Mouse (Mus musculus): Measurements from ENCODE around the gene Pbx4.

Pbx4 gene

DNA sequence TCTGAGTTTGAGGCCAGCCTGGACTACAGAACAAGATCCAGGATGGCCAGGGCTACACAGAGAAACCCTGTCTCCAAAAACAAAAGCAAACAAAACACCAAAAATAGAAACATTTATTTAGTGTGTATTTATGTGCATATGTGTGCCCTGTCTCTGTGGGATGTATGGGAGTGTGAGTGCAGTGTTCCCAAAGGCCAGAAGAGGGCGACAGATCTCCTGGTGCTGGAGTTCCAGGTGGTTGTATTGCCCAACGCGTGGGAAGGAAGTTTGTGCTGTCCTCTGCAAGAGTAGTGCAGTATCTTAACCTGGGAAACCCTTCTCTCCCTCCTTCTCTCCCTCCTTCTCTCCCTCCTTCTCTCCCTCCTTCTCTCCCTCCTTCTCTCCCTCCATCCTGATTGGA, 17.6 kb downstream of the Pbx4 start:
- ChIA-PET POLR2A (interaction anchor here in 3 of 4 experiments (0.7 to 6.6 kb wide), 18 partner anchors 11 to 434 kb away, joined by 3 to 73 read pairs (median 5); partner anchors contain the start of genes Pbx4 (in 1 of the 3), Yjefn3 (in 1 of the 3) and Zfp963 (in 1 of the 3)), CTCF (interaction anchor here in 2 of 4 experiments (1.2 to 2.0 kb wide), 2 partner anchors 11 kb away, joined by 10 to 12 read pairs; no protein-coding TSS in a partner anchor)

DNA sequence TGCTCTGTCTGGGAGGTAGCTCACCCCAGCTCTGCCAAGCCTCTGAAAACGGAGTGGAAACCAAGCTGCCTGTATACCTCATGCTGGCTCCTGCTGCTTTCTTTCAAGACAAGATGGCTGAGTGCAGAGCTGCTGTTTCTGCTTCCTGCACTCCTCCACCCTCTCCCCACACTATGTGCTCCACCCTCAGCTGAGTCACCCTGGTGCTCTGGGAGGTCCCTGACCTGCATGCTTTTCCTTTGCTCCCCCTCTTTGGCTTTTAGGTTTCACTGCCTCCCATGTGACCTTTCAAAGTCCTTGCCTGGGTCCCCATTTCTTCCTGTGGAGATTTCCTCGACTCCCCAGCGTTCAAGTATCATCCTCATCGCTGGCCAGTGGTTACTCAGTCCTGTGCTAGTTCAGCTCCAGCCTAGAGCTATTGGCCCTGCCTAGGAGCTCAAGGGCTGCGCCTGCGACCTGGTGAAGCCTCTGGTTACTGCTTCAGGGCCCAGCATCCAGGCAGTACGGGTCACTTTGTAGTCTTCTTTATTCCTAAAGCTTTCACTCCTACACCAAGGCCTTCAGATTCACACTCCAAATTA, 18.7 kb downstream of the Pbx4 start:
- ChIA-PET CTCF (interaction anchor here in 3 of 4 experiments (0.5 to 2.0 kb wide), 11 partner anchors 9 to 226 kb away, joined by 3 to 17 read pairs (median 4); partner anchors contain the start of genes Pbx4 (in 1 of the 3) and Zfp868 (in 1 of the 3)), POLR2A (interaction anchor here in 3 of 4 experiments (0.6 to 2.6 kb wide), 46 partner anchors 9 to 762 kb away, joined by 3 to 15 read pairs (median 4); partner anchors contain the start of genes Pbx4 (in 3 of the 3), Zfp868 (in 3 of the 3), Gm20422 (in 2 of the 3) and Lpar2 (in 2 of the 3))

DNA sequence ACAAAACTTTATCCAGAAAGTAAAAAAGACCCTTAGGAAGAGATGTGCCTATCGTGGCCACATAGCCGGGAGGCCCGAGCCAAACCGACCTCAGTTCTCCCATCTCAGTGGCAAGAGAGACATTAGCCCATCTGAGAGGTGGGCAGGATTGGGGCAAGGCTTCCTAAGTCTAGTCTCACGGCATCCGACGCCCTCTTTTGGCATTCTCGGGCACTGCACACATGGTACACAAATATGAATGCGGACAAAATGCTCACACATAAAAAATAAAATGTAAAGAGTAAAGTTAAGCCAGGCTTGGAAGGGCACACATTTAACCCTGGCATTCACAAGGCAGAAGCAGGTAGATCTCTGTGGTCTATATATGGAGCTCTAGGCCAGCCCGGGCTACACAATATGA, 21.6 kb downstream of the Pbx4 start:
- CTCF ChIA-PET: no interaction called here
- POLR2A ChIA-PET: interaction anchor here in 2 of 4 experiments (1.0 to 1.6 kb wide), 4 partner anchors 9 to 33 kb away, joined by 3 to 5 read pairs (median 4); no protein-coding TSS in a partner anchor

DNA sequence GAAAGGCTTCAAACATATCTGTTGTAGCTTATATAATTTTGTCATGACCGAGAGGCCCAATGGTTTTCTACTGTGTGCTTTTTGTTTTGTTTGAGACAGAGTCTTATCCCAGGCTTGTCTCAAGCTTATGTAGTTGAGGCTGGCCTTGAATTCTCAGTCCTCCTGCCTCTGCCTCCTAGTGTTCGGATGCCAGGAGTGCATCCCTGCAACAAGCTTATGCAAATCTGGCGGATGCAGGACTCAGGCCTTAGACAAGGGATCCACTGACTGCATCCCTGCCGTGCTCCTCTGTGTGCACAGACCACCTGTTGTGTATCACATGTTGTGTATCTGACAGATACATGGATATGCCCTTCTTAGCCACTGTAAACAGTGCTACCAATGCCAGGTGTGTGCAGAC, 28.5 kb downstream of the Pbx4 start:
- POLR2A ChIA-PET: interaction anchor here (0.6 to 2.1 kb wide), 24 partner anchors 9 to 352 kb away, joined by 3 to 11 read pairs (median 4); partner anchors contain the start of genes Zfp868 (in 2 of the 4), Lpar2 (in 1 of the 4), Pbx4 (in 1 of the 4) and Slc25a42 (in 1 of the 4)
- CTCF ChIA-PET: interaction anchor here (0.6 to 2.2 kb wide), 30 partner anchors 9 to 536 kb away, joined by 3 to 21 read pairs (median 5); partner anchors contain the start of genes Lpar2 (in 3 of the 4), Pbx4 (in 1 of the 4), Zfp868 (in 1 of the 4) and Zfp963 (in 1 of the 4)

DNA sequence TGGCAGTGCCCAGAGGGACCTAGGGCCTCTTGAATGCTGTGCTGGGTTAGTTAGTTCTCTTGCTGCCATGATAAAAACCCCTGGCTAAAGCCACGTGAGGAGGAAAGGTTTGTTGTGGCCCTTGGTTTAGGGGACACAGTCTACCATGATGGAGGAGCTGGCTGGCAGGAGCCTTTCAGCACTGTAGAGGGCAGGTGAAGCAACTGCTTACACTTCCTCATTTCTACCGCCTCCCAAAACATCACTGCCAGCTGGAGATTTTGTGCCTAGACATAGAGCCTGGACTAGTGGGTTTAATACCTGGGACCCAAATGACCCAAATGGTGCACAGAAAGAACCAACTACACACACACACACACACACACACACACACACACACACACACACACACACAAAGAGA, 29.0 kb downstream of the Pbx4 start:
- ChIA-PET POLR2A (interaction anchor here (0.6 to 2.1 kb wide), 20 partner anchors 8 to 582 kb away, joined by 3 to 11 read pairs (median 5); partner anchors contain the start of genes Zfp868 (in 2 of the 4), Lpar2 (in 1 of the 4), Pbx4 (in 1 of the 4) and Zfp963 (in 1 of the 4)), CTCF (interaction anchor here in 3 of 4 experiments (0.6 to 2.2 kb wide), 25 partner anchors 10 to 695 kb away, joined by 3 to 21 read pairs (median 5); partner anchors contain the start of genes Lpar2 (in 3 of the 3), Pbx4 (in 1 of the 3), Zfp868 (in 1 of the 3) and Zfp963 (in 1 of the 3))

DNA sequence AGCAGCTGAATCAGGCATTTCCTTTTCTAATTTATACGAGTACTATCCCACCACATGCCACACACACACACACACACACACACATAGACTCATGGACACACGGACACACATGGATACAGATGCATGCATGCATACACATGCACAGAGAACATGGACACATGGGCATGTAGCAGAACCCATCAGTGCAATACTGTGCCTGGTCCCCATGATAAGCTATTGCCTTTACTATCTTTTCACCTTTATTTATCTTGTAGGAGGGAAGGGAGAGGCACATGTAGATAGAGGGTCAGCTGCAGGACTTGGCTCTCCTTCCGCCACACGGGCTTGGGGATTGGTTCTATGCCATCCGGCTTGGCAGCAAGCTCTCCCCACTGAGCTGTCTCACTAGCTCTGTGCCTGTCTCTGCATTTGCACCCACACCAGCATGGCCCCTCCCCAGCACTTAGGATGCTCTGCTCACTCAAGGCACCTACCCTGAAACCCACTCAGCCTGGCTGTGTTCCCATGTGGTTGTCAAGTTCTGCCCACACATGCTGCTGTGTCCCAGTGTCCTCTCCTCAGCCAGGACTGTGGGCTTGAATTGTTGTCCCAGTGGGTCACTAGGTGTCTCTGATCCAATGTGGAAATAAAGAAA, 31.2 kb downstream of the Pbx4 start:
- ChIA-PET CTCF (no interaction called here), POLR2A (interaction anchor here in 1 of 4 experiments (0.8 to 1.4 kb wide), 2 partner anchors 11 to 21 kb away, joined by 3 to 4 read pairs; no protein-coding TSS in a partner anchor)

DNA sequence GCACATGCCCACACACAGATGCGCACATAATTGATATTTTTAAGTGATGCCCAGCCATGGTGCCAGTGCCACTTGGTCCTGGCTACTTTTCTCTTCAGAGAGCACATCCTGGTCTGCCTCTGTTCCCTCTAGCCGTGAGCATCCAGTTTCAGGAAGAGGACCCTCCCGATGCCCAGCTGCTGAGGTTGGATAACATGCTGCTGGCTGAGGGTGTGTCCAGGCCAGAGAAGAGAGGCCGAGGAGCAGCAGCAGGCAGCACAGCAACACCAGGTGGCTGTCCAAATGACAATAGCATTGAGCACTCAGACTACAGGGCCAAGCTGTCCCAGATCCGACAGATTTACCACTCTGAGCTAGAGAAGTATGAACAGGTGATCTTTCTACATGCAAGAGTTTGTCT, 31.9 kb downstream of the Pbx4 start:
- POLR2A ChIA-PET: interaction anchor here in 2 of 4 experiments (0.8 to 1.4 kb wide), 3 partner anchors 12 to 239 kb away, joined by 3 to 4 read pairs (median 4); partner anchors contain the start of gene Zfp868 (in 1 of the 2)
- CTCF ChIA-PET: no interaction called here

DNA sequence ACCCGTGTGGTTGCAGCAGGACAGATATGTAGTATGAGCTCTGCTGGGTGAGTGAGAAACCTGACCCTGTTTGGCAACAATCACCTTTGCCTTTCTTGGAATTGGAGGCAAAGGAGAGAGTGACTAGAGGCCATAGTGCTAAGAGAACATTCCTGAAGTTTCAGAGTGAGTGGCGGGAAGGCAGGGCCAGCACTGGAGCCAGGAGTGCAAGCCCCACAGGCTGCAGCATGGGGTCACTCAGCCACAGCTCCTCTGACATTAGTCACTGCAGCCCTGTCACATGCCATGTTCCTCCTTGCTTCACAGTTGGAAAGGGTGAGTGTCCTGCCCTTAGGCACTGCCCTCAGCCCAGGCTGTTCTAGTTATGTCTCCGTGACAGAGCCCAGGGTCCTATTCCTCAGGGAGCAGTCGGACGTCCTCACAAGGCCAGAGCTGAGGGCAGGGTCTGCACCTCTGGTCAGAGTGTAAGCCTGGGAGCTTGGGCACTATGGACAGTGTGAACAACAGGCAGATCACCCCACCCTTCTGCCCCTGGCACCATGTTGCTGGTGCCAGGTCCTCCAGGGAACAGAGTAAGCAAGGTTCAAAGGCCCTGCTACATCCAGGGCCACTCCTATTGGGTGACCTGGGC, 35.5 kb downstream of the Pbx4 start:
- ChIA-PET POLR2A (interaction anchor here in 2 of 4 experiments (0.8 to 1.4 kb wide), 2 partner anchors 9 to 242 kb away, joined by 3 read pairs; partner anchors contain the start of gene Zfp868 (in 1 of the 2)), CTCF (interaction anchor here in 1 of 4 experiments (1.4 kb wide), 1 partner anchor 243 kb away, joined by 4 read pairs; the partner anchor contains the start of gene Zfp868)

DNA sequence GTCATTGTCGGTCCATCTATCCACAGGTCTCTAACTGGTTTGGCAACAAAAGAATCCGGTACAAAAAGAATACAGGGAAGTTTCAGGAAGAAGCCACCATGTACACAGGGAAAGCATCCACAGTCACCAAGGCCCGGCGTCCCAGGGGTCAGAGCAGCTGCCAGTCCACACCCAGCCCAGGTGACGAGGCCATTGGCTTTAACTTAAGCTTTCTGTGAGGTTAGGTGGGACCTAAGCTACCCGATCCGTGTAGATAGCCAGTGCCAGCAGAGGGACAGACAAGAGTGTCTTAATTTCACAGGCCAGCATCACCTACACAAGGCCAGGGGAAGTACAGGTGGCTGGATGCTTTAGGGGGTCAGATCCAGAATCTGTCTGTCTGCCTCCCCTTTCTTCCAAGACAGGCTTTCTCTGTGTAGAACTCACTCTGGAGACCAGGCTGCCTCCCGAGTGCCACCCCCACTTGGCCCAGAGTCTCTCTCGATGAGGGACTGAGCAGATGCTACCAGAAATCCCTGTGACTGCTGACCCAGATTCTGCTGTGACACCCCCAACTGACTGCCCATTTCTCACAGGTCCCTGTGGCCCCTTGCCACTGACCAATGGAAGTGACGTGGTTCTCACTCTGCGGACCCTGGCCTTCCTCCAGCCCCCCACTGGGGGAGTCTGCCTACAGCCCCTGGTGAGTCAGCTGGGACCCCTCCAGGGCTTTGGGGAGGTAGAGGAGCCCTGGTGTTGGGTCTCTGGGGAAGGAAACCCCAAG, 37.9 kb downstream of the Pbx4 start:
- ChIA-PET CTCF (interaction anchor here in 3 of 4 experiments (0.6 to 1.5 kb wide), 5 partner anchors 19 to 317 kb away, joined by 3 to 5 read pairs (median 3); partner anchors contain the start of gene Zfp868 (in 1 of the 3)), POLR2A (interaction anchor here in 2 of 4 experiments (0.6 to 1.2 kb wide), 4 partner anchors 9 to 35 kb away, joined by 3 read pairs; no protein-coding TSS in a partner anchor)

DNA sequence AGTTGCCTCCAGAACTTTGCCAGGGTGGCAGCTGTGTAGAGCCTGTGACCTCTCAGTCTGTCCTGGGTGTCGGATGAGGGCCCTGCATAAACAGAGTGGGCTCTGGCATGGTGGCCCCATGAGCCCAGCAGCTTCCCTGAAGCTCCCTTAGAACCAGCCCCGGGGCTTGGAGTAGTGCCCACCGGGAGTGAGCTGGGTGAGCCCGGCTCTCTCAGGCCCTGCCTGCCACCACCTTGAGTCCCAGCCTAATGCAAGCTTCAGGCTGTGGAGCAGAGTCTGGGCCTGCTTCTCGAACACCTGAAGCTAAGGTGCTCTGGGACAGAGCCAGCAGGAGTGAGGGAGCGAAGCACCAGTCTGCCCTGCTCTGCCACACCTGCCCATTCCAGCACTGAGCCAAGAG, 38.6 kb downstream of the Pbx4 start:
- POLR2A ChIA-PET: no interaction called here
- CTCF ChIA-PET: interaction anchor here in 2 of 4 experiments (1.4 to 1.5 kb wide), 2 partner anchors 20 to 246 kb away, joined by 3 read pairs; partner anchors contain the start of gene Zfp868 (in 1 of the 2)

DNA sequence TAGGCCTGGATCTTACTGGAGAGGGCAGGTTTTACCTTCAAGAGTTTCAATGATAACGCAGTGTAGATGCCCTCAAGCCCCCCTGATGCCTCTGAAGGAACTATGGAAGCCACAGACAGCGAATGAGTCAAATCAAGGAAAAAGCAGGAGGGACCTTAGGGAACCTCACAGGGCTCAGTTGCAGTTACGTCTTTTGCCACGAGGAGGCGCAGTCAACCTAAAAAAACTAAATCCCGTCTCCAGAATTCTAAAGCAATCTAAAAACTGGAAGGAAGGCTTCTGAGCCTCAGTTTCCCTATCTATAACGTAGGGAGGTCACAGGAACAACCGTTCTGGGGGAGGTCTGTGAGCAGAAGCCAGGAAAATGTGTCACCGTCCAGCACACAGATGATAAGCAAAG, 41.9 kb downstream of the Pbx4 start:
- CTCF ChIA-PET: interaction anchor here in 2 of 4 experiments (1.6 to 1.7 kb wide), 2 partner anchors 16 to 127 kb away, joined by 5 to 8 read pairs; no protein-coding TSS in a partner anchor
- POLR2A ChIA-PET: interaction anchor here in 1 of 4 experiments (3.3 kb wide), 1 partner anchor 20 kb away, joined by 10 read pairs; no protein-coding TSS in a partner anchor

DNA sequence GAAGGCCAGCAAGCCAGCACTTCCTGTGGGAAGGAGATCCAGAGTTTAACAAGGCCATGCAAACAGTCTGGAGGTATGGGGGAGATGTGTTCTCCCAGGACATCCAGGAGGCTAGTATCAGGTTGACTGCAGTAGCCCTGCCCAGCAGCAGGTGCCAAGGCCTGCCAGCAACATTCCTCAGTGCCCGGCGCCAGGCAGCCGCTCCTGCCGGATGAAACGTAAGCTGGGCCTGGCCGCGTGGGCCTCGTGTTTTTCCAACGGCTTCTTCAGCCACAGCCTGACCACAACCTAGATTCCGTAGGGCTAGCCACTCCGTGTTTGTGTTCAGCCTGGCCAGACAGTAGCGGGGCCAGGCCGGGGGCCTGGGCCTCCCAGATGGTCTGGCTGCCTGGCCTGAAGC, 42.4 kb downstream of the Pbx4 start:
- CTCF ChIA-PET: interaction anchor here in 3 of 4 experiments (1.1 to 3.1 kb wide), 8 partner anchors 13 to 546 kb away, joined by 3 to 9 read pairs (median 7); no protein-coding TSS in a partner anchor
- POLR2A ChIA-PET: interaction anchor here in 3 of 4 experiments (0.8 to 3.3 kb wide), 7 partner anchors 13 to 214 kb away, joined by 3 to 10 read pairs (median 4); partner anchors contain the start of gene Cilp2 (in 1 of the 3)

DNA sequence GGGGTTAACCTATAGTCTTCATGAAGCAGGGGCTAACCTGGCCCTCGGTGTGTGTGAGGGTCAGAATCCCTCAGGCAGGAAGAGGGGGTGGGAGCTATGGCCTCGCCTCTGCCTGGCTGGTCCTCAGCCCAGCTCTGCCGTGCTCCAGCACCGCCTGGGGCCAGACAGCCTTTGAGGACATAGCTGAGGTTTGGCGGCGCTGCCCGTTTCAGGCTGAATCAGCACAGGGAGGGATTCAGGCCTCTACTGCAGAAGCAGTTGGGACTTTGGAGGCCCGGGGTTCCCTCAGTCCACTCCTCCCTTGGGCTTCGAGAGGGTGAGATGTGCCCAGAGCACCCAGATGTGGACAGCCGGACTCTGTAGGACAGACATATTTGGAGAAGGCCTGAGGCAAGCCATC, 43.8 kb downstream of the Pbx4 start:
- CTCF ChIA-PET: interaction anchor here in 3 of 4 experiments (1.1 to 3.1 kb wide), 11 partner anchors 8 to 547 kb away, joined by 3 to 9 read pairs (median 4); partner anchors contain the start of gene Zfp868 (in 1 of the 3)
- POLR2A ChIA-PET: interaction anchor here in 2 of 4 experiments (1.0 to 3.3 kb wide), 14 partner anchors 8 to 337 kb away, joined by 3 to 10 read pairs (median 3); partner anchors contain the start of genes Cilp2 (in 2 of the 2), Ndufa13 (in 1 of the 2), Tssk6 (in 1 of the 2) and Yjefn3 (in 1 of the 2)

DNA sequence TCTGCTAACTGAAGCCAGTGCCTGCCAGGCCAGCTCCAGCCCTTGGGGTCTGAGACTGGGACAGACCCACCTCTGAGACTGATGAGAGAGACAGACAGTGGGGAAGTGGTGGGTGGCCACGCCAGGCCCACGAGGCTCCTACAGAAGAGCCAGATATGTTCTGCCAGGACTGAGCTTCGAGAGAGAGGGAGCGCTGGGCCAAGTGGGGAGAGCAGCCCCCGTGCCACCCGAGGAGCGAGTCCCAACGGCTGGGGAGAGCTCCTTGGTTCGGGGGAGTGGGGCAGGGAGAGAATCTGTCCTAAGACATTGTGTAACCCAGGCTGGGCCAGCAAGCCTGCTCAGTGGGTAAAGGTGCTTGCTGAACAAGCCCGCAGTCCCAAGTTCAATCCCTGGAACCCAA, 44.7 kb downstream of the Pbx4 start:
- ChIA-PET POLR2A (interaction anchor here in 2 of 4 experiments (0.7 to 3.3 kb wide), 5 partner anchors 9 to 28 kb away, joined by 3 to 10 read pairs (median 4); no protein-coding TSS in a partner anchor), CTCF (interaction anchor here in 3 of 4 experiments (0.7 to 3.1 kb wide), 7 partner anchors 7 to 252 kb away, joined by 3 to 9 read pairs (median 4); partner anchors contain the start of gene Zfp868 (in 1 of the 3))

DNA sequence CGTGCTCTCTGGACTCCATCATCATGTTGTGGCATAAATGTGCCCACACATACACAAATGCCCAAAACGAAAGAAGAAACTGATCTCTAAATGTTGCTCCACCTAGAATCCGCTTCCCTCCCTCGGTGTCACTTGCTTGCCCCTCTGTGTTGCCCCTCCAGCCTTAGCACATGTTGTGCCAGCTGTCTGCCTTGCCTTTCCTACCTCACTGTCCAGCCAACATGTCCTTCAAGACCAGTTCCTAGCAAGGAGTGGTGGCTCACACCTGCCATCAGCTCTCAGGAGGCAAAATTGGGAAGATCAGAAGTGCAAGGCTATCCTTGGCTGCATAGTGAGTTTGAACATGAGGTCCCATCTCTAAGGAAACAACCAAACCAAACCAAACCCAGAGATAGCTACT, 45.1 kb downstream of the Pbx4 start:
- ChIA-PET CTCF (interaction anchor here in 3 of 4 experiments (0.7 to 3.1 kb wide), 4 partner anchors 13 to 160 kb away, joined by 3 to 9 read pairs (median 4); no protein-coding TSS in a partner anchor), POLR2A (interaction anchor here in 2 of 4 experiments (0.7 to 3.3 kb wide), 5 partner anchors 8 to 29 kb away, joined by 3 to 10 read pairs (median 4); no protein-coding TSS in a partner anchor)

DNA sequence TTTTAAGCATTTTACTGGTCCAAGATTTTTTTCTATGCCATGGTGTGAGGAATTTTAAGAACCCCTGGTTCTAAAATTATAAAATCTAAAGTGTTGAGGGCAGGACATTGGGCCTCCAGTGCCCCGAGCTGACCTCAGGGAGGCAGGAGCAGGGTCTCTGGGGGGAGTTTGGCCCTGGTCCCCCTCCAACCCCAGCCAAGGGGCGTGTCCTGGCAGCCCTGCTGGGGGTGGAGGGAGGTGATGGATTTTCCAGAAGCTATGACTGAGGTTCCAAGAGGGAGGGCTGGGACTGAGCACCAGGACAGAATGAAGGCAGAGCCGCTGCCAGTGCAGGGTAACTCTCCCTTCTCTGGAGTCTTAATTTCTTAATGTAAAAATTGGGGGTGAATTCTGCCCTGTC, 45.7 kb downstream of the Pbx4 start:
- POLR2A ChIA-PET: interaction anchor here in 2 of 4 experiments (0.6 to 1.2 kb wide), 3 partner anchors 9 to 29 kb away, joined by 3 to 4 read pairs (median 3); partner anchors contain the start of gene Cilp2 (in 1 of the 2)

More for the DNA sequence above, 45.7 kb downstream of the Pbx4 start:
- CTCF ChIA-PET: interaction anchor here in 1 of 4 experiments (1.0 to 2.0 kb wide), 2 partner anchors 16 to 124 kb away, joined by 3 to 5 read pairs; no protein-coding TSS in a partner anchor

All from embryonic stem cell, embryonic (primary cell).